Mouse (Mus musculus): ENCODE results near the gene Abcd1.
"Not testable (repeated sequence)": the region's sequence is repeated elsewhere in the genome, so short reads cannot be mapped to it uniquely, and the experiment has no call there.

The Abcd1 gene

GRCm38 (mm10) chrX:73739151-73739550 is 22.8 kb downstream of the Abcd1 start:
- no peak for DNase-seq (ENCODE audit: extremely low read depth, insufficient read length, low spot score)

GRCm38 (mm10) chrX:73739841-73740240 is 23.4 kb downstream of the Abcd1 start:
- DNase-seq (ENCODE audit: extremely low read depth, insufficient read length, low spot score): not testable (repeated sequence)

- DNase-seq (ENCODE audit: extremely low read depth, insufficient read length, low spot score): no peak
These were observed 28.5 kb downstream of the Abcd1 start for GRCm38 (mm10) chrX:73744774-73745481.

- no peak for DNase-seq (ENCODE audit: extremely low read depth, insufficient read length, low spot score)
These were observed 32.6 kb downstream of the Abcd1 start for GRCm38 (mm10) chrX:73748977-73749376.

GRCm38 (mm10) chrX:73756334-73757140 is 40.1 kb downstream of the Abcd1 start, which contains the start of gene Plxnb3:
Gene Plxnb3, plus strand, starts transcription at chrX:73757090.
- DNase-seq (ENCODE audit: extremely low read depth, insufficient read length, low spot score): no peak

GRCm38 (mm10) chrX:73758611-73759290 is 42.4 kb downstream of the Abcd1 start:
- peak; percentile 79 for DNase-seq (ENCODE audit: extremely low read depth, insufficient read length, low spot score)

GRCm38 (mm10) chrX:73765311-73765710 is 48.9 kb downstream of the Abcd1 start:
- DNase-seq (ENCODE audit: extremely low read depth, insufficient read length, low spot score): peak; percentile 30

- no peak for DNase-seq (ENCODE audit: extremely low read depth, insufficient read length, low spot score)
These were observed 50.9 kb downstream of the Abcd1 start for GRCm38 (mm10) chrX:73767267-73767666.

- no peak for DNase-seq (ENCODE audit: extremely low read depth, insufficient read length, low spot score)
These were observed 57.9 kb downstream of the Abcd1 start, which contains the start of gene Srpk3 for GRCm38 (mm10) chrX:73774168-73774760. Gene Srpk3, plus strand, starts transcription at chrX:73774405.

- no peak for DNase-seq (ENCODE audit: extremely low read depth, insufficient read length, low spot score)
These were observed 58.5 kb downstream of the Abcd1 start for GRCm38 (mm10) chrX:73774802-73775483.

- DNase-seq (ENCODE audit: extremely low read depth, insufficient read length, low spot score): no peak
These were observed 65.8 kb downstream of the Abcd1 start for GRCm38 (mm10) chrX:73782227-73782626.

- DNase-seq (ENCODE audit: extremely low read depth, insufficient read length, low spot score): no peak
These were observed 69.3 kb downstream of the Abcd1 start for GRCm38 (mm10) chrX:73785666-73786065.

- DNase-seq (ENCODE audit: extremely low read depth, insufficient read length, low spot score): peak; percentile 97
These were observed 70.2 kb downstream of the Abcd1 start, which contains the start of the genes Idh3g and Ssr4 for GRCm38 (mm10) chrX:73786364-73787224. Gene Idh3g, minus strand, starts transcription at chrX:73786897. Gene Ssr4, plus strand, starts transcription at chrX:73787028.

- DNase-seq (ENCODE audit: extremely low read depth, insufficient read length, low spot score): no peak
These were observed 70.8 kb downstream of the Abcd1 start for GRCm38 (mm10) chrX:73787225-73787558.
